Mouse (Mus musculus) liver, embryonic 12.5 days (tissue): ENCODE measurements around the gene Sox1. TPM values are rescaled to one million over a fixed set of nuclear protein-coding genes. Genes with fewer than 3 reads are reported as not detected.

ENCODE experiments used
- ATAC-seq: fragments of 200-750 bp; cut with Nextera tagmentation; 2 replicates; pipeline ENCODE4 v1.8.0; 2017; ENCODE audit warnings: moderate number of reproducible peaks, mild to moderate bottlenecking, moderate library complexity
- H3K27ac ChIP-seq: fragments of 300-500 bp; sonication (generic); 2 replicates; pipeline ENCODE4 v1.5.1; 2016; ENCODE audit warnings: mild to moderate bottlenecking
- H3K27me3 ChIP-seq: fragments of 300-500 bp; sonication (generic); replicated peaks from 2 replicates; pipeline ENCODE4 v1.6.1; 2016; ENCODE audit warnings: mild to moderate bottlenecking, moderate library complexity
- H3K36me3 ChIP-seq: fragments of 300-500 bp; sonication (generic); 2 replicates; pipeline ENCODE4 v1.6.1; 2016; ENCODE audit warnings: mild to moderate bottlenecking, moderate library complexity
- H3K4me1 ChIP-seq: fragments of 300-500 bp; sonication (generic); 2 replicates; pipeline ENCODE4 v1.6.1; 2016
- H3K4me2 ChIP-seq: fragments of 300-500 bp; sonication (generic); 2 replicates; pipeline ENCODE4 v1.6.1; 2016; ENCODE audit warnings: mild to moderate bottlenecking, moderate library complexity
- H3K4me3 ChIP-seq: fragments of 300-500 bp; sonication (generic); 2 replicates; pipeline ENCODE4 v1.5.1; 2016; ENCODE audit warnings: mild to moderate bottlenecking, moderate library complexity
- H3K9ac ChIP-seq: fragments of 300-500 bp; sonication (generic); 2 replicates; pipeline ENCODE4 v1.6.1; 2016; ENCODE audit warnings: mild to moderate bottlenecking, moderate library complexity
- H3K9me3 ChIP-seq: fragments of 300-500 bp; sonication (generic); replicated peaks from 2 replicates; pipeline ENCODE4 v1.6.1; 2016; ENCODE audit warnings: mild to moderate bottlenecking, moderate library complexity
- WGBS: fragments of 180-500 bp; shearing (Covaris S2); methylation state at CpG from one replicate; pipeline ENCODE4 v1.1.7; 2016; ENCODE audit not compliant: insufficient replicate concordance; 5-methylcytosine and 5-hydroxymethylcytosine counted together
- polyA plus RNA-seq: library from polyadenylated mRNA; unstranded; fragments of >200 nt; fragmentation: Nextera tagmentation; extraction: Ambion mirVana; gene quantifications from 2 replicates; pipeline ENCODE4 v1.2.1, GENCODE M21; 2016

The Sox1 gene
- polyA plus RNA-seq, 1 experiment from 2014 or later = not detected

- Histone ChIP-seq H3K4me3 (no peak overlapping the region), H3K9ac (no peak overlapping the region), H3K36me3 (no peaks in the 10 kb centered on the region), H3K9me3 (no peaks in the 10 kb centered on the region), H3K27ac (no peak overlapping the region), H3K4me1 (0 out of 2 replicates have a peak, but pooled peaks cover 5% of the 10 kb centered on the region), H3K4me2 (no peak overlapping the region), H3K27me3 (peaks cover 93% of the 10 kb centered on the region)
- WGBS = 2% methylated on average over 35 of the region's 35 CpGs
- ATAC-seq = no peak
These were observed 6.5 kb downstream of the Sox1 start for GRCm38 (mm10) chr8:12401391-12402270.

GRCm38 (mm10) chr8:12402709-12403108, 7.6 kb downstream of the Sox1 start:
- H3K9me3 ChIP-seq = no peaks in the 10 kb centered on the region
- no peak overlapping the region for H3K4me3 ChIP-seq
- no peak overlapping the region for H3K9ac ChIP-seq
- no peak overlapping the region for H3K4me2 ChIP-seq
- peaks cover 91% of the 10 kb centered on the region for H3K27me3 ChIP-seq
- H3K4me1 ChIP-seq = no peaks in the 10 kb centered on the region
- H3K27ac ChIP-seq = no peak overlapping the region
- no peak for ATAC-seq
- no peaks in the 10 kb centered on the region for H3K36me3 ChIP-seq
- WGBS = 8% methylated on average over 9 of the region's 9 CpGs

GRCm38 (mm10) chr8:12408020-12408419, 12.9 kb downstream of the Sox1 start:
- no peak overlapping the region for H3K4me2 ChIP-seq
- no peak overlapping the region for H3K4me3 ChIP-seq
- no peak overlapping the region for H3K27ac ChIP-seq
- no peak for ATAC-seq
- no peaks in the 10 kb centered on the region for H3K9me3 ChIP-seq
- H3K27me3 ChIP-seq = peaks cover 79% of the 10 kb centered on the region
- no peak overlapping the region for H3K9ac ChIP-seq
- WGBS = 26% methylated on average over 10 of the region's 10 CpGs
- H3K36me3 ChIP-seq = no peaks in the 10 kb centered on the region
- no peaks in the 10 kb centered on the region for H3K4me1 ChIP-seq

- peaks cover 76% of the 10 kb centered on the region for H3K27me3 ChIP-seq
- H3K27ac ChIP-seq = no peak overlapping the region
- H3K36me3 ChIP-seq = no peaks in the 10 kb centered on the region
- no peak for ATAC-seq
- H3K4me2 ChIP-seq = no peak overlapping the region
- H3K4me1 ChIP-seq = no peaks in the 10 kb centered on the region
- 50% methylated on average over 3 of the region's 3 CpGs for WGBS
- no peak overlapping the region for H3K9ac ChIP-seq
- H3K9me3 ChIP-seq = no peaks in the 10 kb centered on the region
- no peak overlapping the region for H3K4me3 ChIP-seq
These were observed 14.9 kb downstream of the Sox1 start for GRCm38 (mm10) chr8:12409976-12410375.

GRCm38 (mm10) chr8:12417056-12417455, 22.0 kb downstream of the Sox1 start:
- Histone ChIP-seq H3K4me3 (no peak overlapping the region), H3K27ac (no peak overlapping the region), H3K9ac (no peak overlapping the region), H3K4me2 (no peak overlapping the region), H3K36me3 (no peaks in the 10 kb centered on the region), H3K4me1 (no peaks in the 10 kb centered on the region), H3K27me3 (peaks cover 42% of the 10 kb centered on the region), H3K9me3 (no peaks in the 10 kb centered on the region)
- no peak for ATAC-seq
- 40% methylated on average over 2 of the region's 2 CpGs for WGBS

GRCm38 (mm10) chr8:12420537-12420936, 25.4 kb downstream of the Sox1 start:
- H3K36me3 ChIP-seq = no peaks in the 10 kb centered on the region
- no peak overlapping the region for H3K4me2 ChIP-seq
- H3K27ac ChIP-seq = no peak overlapping the region
- H3K9me3 ChIP-seq = no peaks in the 10 kb centered on the region
- no peak overlapping the region for H3K9ac ChIP-seq
- no peak for ATAC-seq
- H3K4me1 ChIP-seq = no peaks in the 10 kb centered on the region
- no peak overlapping the region for H3K4me3 ChIP-seq
- 51% methylated on average over 2 of the region's 2 CpGs for WGBS
- peaks cover 49% of the 10 kb centered on the region for H3K27me3 ChIP-seq

GRCm38 (mm10) chr8:12425906-12426305, 30.8 kb downstream of the Sox1 start:
- no peak for ATAC-seq
- 70% methylated on average over 8 of the region's 8 CpGs for WGBS
- Histone ChIP-seq H3K27ac (no peak overlapping the region), H3K4me1 (no peaks in the 10 kb centered on the region), H3K36me3 (no peaks in the 10 kb centered on the region), H3K9me3 (no peaks in the 10 kb centered on the region), H3K4me3 (no peak overlapping the region), H3K9ac (no peak overlapping the region), H3K4me2 (no peak overlapping the region), H3K27me3 (peaks cover 77% of the 10 kb centered on the region)

- ATAC-seq = no peak
- H3K9me3 ChIP-seq = no peaks in the 10 kb centered on the region
- H3K9ac ChIP-seq = no peak overlapping the region
- H3K27ac ChIP-seq = no peak overlapping the region
- no peaks in the 10 kb centered on the region for H3K4me1 ChIP-seq
- no peak overlapping the region for H3K4me2 ChIP-seq
- no peak overlapping the region for H3K4me3 ChIP-seq
- 68% methylated on average over 9 of the region's 9 CpGs for WGBS
- H3K36me3 ChIP-seq = no peaks in the 10 kb centered on the region
- peaks cover 90% of the 10 kb centered on the region for H3K27me3 ChIP-seq
These were observed 32.3 kb downstream of the Sox1 start for GRCm38 (mm10) chr8:12427346-12427745.

GRCm38 (mm10) chr8:12427886-12428799, 33.0 kb downstream of the Sox1 start:
- Histone ChIP-seq H3K4me1 (no peaks in the 10 kb centered on the region), H3K27me3 (peaks cover 90% of the 10 kb centered on the region), H3K27ac (no peak overlapping the region), H3K4me2 (no peak overlapping the region), H3K9me3 (no peaks in the 10 kb centered on the region), H3K9ac (no peak overlapping the region), H3K36me3 (no peaks in the 10 kb centered on the region), H3K4me3 (no peak overlapping the region)
- 16% methylated on average over 26 of the region's 26 CpGs for WGBS
- ATAC-seq = no peak

- Histone ChIP-seq H3K27ac (no peak overlapping the region), H3K9ac (no peak overlapping the region), H3K4me2 (no peak overlapping the region), H3K36me3 (no peaks in the 10 kb centered on the region), H3K4me1 (no peaks in the 10 kb centered on the region), H3K9me3 (no peaks in the 10 kb centered on the region), H3K4me3 (no peak overlapping the region), H3K27me3 (peaks cover 91% of the 10 kb centered on the region)
- WGBS = 34% methylated on average over 5 of the region's 5 CpGs
- no peak for ATAC-seq
These were observed 33.8 kb downstream of the Sox1 start for GRCm38 (mm10) chr8:12428931-12429330.

- Histone ChIP-seq H3K27ac (no peak overlapping the region), H3K4me3 (no peak overlapping the region), H3K36me3 (no peaks in the 10 kb centered on the region), H3K4me2 (no peak overlapping the region), H3K9ac (no peak overlapping the region), H3K9me3 (no peaks in the 10 kb centered on the region), H3K4me1 (no peaks in the 10 kb centered on the region), H3K27me3 (peaks cover 93% of the 10 kb centered on the region)
- no peak for ATAC-seq
- 7% methylated on average over 9 of the region's 9 CpGs for WGBS
These were observed 34.6 kb downstream of the Sox1 start for GRCm38 (mm10) chr8:12429601-12430172.
